Mouse (Mus musculus) mesoderm, embryonic 11.5 days (tissue): ENCODE data around the gene Nat8.
"Not testable (repeated sequence)": the region's sequence is repeated elsewhere in the genome, so short reads cannot be mapped to it uniquely, and the experiment has no call there.

Source experiments
- DNase-seq: peaks from one replicate; pipeline ENCODE4 v3.0.0-alpha.2; 2012; ENCODE audit warnings: low read depth, low spot score

Gene Nat8

DNA sequence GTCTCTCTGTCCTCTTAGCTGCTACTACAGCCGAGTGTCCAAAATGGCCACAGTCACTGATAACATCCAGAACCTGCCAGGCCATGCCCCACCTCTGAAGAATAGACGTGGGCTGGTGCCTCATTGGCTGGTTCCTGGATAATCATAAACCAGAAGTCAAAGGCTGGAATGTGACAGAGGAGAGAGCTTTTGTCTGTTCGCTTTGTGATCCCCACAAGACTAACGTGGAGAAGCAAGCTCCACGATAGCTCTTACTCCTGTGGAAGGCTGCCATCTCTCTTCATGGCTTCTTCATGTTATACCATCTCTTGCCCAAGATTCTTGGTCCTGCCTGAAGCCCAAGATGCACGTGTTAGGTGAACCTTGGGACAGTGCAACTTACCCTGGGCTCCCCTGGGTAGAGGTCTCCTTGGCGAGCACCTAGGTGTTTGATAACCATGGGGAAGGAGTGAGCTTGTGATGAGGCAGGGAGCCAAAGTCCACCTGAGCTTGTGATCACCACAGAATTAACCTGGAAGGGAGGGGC is at the start of gene Nat8:
Gene Nat8, minus strand, starts transcription at position 287 of the 526 bp plus-strand sequence.
- DNase-seq = no peak

DNA sequence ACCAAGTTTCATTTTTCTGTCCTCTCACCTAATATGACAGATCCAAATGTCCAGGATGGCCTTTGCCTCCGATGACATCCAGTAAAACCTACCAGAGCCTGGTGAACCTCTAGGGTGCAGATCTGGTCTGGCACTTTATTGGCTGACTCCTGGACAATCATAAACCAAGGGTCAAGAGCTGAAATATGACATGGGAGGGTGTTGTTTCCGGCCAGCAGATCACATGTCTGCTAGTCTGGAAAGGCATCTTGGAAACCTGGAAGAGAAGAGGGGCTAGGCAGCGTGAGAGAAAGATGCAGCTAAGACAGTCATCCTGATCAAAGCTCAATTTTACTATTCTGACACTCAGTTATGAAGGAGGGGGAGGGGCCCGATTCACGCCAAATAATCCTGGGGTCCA is 37.1 kb upstream of the Nat8 start, which contains the start of gene Nat8f2:
Gene Nat8f2, minus strand, starts transcription at position 153 of the 400 bp plus-strand sequence.
- not testable (repeated sequence) for DNase-seq

DNA sequence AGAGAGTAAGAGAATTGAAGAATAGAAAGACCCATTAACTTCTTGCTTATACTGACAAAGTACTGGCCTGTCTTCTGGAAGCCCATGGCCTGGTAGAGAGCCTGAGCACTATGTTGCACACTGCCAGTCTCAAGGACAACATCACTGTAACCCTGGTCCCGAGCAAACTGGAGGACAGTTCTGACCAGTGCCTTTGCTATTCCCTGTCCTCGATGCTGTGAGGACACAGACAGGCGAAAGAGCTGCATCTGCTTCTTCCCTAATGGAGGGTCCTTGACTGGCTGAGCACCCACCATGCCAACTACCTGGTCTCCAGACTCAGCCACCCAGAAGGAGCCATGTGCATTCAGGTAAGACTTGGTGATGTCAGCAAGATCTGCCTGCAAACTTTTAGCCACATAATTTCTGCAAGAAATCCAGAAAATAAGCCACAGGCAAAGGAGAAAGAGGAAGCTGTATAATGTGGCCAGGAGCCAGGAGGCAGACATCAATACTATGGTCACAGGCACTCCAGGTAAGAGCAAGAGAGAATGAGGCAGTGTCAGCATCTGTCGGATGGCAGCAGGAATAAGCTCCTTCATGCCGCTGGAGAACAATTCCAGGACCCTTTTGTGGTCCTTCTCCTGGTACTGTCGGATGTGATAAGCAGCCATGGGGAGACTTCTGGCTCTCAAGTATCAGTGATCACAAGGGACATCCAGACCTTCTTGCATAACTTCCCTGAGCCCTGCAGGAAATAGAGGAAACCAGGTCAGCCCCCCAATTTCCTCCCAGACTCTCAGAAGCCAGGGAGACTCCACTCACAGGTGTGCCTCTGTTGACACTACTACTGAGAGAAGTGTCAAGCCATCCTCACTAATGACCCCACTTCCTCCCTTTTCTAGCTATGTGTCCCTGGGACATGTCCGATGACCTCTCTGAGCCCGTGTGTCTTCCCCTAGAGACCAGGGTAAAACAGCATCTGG is 36.1 kb upstream of the Nat8 start:
- DNase-seq = no peak

DNA sequence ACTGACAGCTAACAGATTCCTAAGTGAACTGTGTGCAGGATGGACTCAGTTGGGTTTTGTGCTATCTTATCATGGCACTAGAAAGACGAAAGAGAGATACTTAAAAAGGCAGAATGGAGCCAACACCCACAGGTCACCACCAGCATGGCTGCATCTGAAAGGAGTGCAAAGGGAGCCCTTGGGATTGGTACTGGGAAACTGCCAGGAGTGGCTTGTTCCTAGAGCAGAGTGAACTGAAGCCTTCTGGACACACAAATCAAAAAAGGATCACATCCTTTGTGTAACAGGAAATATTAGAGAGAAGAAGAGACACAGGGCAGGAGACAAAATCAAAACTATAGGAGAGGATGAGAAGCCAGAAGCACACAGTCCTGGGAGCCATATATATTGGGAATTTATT is 35.1 kb upstream of the Nat8 start:
- DNase-seq = not testable (repeated sequence)

DNA sequence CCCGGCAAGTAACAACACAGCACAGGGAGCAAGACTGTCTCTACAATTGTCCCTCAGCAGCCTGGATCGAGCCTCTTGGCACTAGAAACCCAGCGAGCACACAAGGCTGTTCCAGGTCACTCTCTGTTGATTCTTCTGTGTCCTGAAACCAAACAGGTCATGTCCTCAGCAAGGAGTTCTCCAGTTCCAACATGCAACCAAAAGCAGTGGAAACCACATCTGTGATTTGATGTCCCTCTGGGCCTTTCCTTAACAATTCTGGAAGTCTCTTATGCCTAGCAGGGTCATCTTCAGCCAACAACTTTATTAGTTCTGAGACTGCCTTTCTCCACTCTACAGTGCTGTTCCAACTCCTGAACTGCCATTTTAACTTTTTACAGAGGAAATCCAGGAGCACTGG is 34.3 kb upstream of the Nat8 start:
- DNase-seq = not testable (repeated sequence)

DNA sequence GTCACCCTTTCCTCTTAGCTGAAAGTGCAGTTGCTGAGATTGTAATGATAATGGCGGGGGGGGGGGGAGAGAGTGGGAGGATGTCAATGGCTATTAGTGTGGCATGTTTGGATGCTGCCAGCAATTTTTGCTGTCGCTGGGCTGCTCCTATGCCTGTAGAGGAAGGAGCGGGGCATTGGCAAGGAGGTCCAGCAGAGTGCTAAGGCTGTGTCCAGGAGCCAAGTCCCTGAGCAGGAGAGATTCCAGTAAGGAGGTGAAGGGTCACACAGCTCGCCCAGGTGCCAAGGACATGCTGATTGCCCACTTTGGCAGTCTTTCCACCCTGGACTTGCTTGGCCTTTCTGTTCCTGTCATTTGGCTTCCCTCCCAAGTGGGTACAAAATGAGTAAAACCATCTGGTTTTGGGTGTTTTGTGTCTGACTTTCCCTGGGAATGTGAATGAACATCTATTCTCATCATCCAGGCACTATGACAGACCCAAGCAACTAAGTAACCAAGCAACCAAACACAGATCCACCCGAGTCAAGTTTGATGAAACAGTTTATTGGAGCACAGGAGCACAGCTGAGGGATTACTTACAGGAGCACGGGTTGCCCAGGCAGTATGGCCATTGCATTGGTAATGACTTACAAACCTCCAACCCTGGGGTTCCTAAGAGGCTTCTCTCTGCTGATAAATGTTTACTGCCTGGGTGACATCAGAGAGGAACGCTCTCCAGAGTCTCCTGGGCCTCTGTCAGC is 33.2 kb upstream of the Nat8 start:
- DNase-seq = not testable (repeated sequence)

DNA sequence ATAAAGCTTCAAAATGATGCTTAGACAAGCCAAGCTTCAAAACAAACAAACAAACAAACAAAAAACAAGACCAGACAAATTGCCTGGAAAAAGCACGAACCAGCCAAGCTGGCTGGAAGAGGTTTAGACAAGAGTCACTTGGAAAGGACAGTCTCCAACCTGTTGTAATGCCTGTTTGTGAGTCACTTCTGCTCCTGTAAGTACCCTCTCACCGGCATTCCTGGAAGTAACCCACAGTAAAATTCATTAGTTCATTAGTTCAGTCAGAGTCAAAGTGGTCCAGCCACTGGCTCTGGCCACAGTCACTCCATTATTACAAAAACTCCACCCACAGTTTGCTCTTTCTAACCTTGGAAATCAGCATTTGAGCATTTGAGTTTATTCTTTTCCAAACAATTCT is 32.0 kb upstream of the Nat8 start:
- no peak for DNase-seq

DNA sequence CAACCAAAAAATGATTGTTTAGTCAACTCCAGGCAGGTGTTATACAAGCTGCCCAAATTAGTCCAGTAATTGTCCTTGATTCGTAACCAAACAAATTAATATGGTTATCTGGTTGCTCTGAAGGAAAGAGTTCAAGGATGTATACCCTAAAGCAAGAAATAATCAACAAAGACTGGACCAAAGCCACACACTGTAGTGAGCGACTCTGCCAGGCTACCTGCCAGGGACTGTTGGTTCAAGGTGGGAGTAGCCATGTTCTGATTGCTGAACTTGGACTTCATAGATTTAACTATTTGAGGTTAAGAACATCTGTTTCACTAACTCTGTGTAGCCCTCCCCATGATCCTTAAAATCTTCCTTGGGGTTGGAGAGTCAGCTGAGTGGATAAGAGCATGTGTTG is 31.3 kb upstream of the Nat8 start:
- no peak for DNase-seq

DNA sequence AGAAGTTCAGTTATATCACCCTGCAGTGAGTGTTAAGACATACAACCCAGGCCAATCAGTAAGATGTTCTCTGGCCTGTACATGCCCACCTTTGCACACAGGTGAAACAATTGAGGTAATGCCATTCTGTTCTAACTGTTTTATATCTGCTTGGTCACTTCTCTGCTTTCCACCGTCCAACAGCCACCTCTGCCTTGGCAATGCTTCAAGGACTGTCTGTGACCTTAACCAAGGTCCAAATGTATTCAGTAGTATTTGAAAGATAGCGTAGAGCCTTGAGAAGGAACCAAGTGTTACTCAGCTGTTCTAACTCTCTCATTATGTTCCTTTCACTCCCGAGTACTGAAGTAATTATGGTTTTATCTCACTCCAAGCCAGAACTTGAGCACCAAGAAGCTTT is 30.7 kb upstream of the Nat8 start:
- no peak for DNase-seq

DNA sequence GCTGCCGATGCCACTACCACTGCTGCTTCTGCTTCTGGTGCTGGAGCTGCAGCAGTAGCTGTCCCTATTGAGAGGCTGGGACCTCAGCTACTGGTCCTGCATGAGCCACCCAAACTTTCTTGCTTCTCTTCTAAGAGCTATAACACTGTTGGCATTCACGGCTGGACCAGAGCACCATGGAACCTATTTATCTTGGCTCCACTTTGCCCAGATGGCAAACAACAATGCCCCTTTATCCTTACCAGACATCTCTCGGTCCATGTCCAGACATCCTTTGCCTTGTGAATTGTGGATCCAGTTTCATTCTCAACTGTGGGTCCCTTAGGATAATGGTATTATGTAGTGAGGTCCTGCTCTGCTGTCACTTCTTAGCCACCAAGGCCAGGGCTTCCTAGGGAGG is 29.4 kb upstream of the Nat8 start:
- no peak for DNase-seq

DNA sequence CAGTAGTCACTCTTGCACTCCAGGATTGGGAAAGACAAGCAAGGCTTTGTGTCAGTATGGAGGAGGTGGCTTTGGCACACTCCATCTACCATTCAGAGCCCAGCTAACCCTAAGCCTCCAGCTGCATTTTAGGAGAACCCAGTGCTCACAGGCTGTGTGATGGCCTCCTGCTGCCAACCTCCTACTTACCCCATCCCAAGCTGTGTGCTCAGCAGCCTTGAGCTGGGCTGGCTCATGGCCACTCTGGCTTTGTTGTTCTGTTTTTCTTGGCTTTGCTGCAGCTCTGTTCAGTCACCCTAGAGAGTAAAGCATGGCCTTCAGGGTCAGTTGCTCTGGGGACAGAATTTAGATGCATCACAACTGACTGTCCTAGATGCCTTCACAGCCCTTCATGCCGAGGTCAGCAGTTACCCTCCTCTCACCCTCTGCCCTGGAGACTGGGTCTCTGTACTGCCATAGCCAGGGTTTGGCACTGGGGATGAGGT is 24.4 kb upstream of the Nat8 start:
- no peak for DNase-seq

DNA sequence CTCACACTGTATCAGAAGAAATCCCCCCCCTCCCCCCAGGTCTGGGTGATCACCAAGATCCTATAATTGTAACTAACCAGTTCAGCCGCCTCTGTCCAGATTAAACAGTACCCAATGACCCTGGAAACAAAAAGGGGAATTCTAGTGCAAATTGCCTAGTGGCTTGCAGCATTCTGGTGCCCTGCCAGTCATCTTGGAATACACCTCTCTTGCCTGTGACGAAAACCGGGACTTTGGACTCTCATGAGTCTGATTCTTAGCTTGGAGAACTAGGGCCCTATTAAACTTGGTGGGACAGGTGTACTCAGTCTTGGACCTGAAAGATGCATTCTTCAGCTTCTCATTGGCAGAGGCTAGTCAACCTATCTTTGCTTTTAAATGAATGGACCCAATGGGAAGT is 21.6 kb upstream of the Nat8 start:
- DNase-seq = no peak

DNA sequence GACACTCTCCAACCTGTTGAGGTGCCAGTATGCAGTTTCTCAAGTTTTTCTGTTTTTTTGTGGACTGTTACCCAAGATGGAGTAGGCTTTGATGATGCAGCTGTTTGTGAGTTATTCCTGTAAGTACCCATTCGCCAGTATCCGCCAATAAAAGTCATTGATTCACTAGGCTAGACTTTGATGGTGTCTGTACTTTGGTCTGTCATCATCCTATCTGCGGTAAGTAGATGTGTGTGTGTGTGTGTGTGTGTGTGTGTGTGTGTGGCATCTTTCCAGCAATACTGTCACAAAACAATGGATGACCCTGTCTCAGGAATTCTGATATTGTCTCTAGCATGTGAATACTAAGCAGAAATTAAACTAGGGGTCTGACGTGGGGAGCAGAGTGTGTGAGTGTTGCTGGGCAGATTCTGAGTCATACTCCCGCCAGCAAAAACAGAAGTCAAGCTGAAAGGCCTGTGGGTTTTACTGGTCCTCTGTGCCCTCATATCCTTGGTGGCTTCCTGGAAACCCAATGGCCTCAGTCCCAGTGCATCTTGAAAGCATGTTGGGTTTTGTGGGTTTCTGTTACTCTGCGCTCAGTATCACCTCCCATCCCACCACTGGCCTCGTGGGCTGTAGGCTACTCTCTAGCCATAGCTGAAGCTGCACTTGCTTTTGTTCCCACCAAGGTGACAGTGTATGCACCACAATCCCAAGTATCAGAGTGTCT is 19.3 kb upstream of the Nat8 start:
- no peak for DNase-seq

DNA sequence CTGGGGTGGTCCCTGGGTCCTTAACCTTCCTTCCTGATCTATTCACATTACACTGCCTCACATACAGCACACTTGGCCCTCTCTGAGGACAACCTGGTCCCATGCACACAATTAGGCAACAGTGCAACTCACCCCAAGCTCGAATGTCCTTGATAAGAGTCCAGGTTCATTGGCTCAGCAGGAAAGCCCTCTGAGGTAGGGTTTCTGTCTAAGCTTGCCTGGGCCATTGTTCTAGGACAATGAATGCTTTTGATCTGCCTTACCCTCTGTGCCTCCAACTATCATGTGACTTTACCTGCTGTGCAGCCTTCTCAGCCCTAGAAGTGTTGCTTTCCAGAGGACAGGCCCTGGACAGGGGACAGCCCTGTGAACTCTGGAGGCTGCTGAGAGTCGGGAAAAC is 17.4 kb upstream of the Nat8 start:
- DNase-seq = no peak

DNA sequence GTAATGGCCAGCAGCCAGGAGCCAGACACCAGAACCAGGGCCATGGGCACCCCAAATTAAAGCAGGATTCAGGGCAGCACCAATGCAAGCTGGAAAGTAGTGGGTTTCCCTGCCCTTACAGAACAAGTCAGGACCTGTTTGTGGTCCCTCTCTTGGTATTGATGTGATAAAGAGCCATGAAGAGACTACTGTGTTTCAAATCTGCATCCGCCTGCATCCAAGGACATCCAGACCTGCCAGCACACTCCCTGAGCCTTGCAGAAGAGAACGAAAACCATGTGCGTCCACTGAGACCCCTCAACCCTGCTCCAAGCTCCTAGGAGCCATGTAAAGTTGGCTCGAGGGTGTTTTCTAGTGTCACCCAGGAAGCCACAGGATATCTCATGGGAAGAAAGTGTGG is 16.3 kb upstream of the Nat8 start:
- DNase-seq = no peak

DNA sequence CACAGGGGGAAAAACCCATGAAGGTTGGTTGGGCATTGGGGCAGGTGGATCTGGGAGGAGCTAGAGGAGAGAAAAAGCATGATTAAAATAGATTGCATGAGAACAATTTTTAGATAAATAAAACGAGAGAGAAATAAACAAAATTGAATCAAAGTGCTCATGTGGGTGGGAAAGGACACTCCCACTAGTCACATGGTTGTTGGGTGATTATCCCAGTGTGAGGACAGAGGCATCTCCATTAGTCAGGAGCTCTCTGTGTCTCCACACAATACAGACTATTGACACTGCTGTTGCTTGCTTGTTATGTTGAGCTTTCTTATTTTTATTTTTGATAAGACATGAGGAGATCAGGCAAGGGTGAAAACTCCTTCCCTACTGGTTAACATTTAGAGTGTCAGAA is 15.0 kb upstream of the Nat8 start:
- no peak for DNase-seq

DNA sequence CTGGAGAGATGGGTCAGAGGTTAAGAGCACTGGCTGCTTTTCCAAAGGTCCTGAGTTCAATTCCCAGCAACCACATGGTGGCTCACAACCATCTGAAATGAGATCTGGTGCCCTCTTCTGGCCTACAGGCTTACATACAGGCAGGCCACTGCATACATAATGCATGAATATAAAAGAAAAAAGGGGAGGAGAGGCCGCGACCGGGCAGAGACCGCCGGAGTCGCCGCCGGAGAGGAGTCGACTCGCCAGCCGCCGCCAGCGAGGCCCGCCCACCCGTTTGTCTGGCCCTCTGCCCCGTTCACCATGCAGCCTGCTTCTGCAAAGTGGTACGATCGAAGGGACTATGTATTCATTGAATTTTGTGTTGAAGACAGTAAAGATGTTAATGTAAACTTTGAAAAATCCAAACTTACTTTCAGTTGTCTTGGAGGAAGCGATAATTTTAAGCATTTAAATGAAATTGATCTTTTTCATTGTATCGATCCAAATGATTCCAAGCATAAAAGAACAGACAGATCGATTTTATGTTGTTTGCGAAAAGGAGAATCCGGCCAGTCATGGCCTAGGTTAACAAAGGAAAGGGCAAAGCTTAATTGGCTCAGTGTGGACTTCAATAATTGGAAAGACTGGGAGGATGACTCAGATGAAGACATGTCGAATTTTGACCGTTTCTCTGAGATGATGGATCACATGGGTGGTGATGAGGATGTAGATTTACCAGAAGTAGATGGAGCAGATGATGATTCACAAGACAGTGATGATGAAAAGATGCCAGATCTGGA is 12.0 kb upstream of the Nat8 start:
- not testable (repeated sequence) for DNase-seq

DNA sequence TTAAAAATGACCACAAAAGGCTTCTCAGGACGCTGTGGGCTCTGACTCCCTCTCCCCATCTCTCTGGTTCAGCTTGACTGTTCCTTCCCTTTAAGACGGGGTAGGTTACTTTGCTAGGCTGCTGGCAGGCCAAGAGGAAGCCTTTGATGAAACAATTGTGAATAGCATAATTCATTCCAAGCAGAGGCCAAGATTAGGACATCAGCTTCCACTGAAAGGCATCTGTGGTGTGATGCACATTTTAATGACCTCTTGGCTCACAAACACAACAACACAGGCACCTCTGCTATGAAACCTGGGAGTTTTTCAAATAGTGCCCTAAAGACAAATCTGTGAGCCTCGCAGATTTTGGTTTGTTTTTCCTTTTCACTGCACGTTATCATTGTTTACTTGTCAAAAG is 8.1 kb upstream of the Nat8 start:
- DNase-seq = no peak

DNA sequence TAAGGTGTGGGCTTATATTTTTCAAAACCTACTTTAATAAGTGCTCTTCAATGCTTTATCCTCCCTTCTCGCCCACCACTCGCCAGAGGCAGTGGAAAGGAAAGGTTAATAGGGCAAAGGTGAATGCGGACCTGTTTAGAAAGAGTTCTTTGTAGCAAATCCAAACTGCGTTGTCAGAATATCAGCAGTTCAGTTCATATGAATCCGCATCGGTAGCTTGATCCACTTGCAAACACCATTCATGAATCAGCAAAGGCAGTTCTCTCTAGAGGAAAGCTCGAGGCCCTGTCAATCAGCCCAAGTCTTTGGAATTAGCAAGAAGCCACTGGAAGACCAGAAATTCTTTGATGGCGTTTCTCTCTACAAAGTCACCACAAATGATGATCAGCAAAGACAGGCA is 6.8 kb upstream of the Nat8 start:
- DNase-seq = no peak

DNA sequence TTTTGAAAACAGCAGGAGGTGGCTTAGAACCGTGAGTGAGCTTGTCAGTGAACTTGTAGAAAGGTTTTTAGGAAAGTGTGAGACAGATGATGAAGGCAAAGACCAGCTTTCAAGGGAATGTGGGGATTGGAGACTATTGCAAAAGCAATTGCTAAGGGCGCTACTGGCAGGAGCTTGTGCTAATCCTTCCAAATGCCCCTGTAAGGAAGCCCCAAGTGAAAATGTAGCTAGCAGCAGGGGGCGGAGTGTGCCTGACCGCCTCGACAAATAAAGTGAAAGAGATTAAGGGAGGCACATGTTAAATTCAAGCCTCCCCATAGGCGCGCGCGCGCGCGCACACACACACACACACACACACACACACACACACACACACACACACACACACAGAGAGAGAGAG is 5.4 kb upstream of the Nat8 start:
- peak; percentile 27 for DNase-seq

DNA sequence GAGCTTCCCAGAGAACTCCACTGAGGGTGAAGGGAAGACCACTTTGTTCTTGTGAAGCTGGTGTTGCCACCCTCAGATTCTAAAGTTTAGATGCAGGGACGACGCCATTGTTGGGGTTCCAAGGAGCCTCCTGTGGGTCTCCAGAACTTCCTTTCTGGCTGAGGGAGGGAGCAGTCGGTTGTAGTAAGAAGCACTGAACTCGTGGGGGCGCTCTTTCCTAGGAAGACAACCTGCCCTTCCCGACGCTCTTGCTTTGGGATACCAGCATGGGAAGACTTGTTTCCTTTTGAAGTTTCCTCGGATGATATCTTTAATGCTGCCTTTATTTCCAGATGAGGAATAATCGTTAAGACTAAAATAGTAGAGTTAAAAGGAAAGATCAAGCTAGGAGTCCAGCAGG is 4.9 kb upstream of the Nat8 start:
- DNase-seq = not testable (repeated sequence)
